Mouse (Mus musculus): ENCODE data around the gene Mctp2. TPM values are rescaled to one million over a fixed set of nuclear protein-coding genes. Genes with fewer than 3 reads are reported as not detected.
"Not testable (repeated sequence)": the region's sequence is repeated elsewhere in the genome, so short reads cannot be mapped to it uniquely, and the experiment has no call there.

Gene Mctp2
- polyA plus RNA-seq, 1 experiment: 3.7 TPM

DNA sequence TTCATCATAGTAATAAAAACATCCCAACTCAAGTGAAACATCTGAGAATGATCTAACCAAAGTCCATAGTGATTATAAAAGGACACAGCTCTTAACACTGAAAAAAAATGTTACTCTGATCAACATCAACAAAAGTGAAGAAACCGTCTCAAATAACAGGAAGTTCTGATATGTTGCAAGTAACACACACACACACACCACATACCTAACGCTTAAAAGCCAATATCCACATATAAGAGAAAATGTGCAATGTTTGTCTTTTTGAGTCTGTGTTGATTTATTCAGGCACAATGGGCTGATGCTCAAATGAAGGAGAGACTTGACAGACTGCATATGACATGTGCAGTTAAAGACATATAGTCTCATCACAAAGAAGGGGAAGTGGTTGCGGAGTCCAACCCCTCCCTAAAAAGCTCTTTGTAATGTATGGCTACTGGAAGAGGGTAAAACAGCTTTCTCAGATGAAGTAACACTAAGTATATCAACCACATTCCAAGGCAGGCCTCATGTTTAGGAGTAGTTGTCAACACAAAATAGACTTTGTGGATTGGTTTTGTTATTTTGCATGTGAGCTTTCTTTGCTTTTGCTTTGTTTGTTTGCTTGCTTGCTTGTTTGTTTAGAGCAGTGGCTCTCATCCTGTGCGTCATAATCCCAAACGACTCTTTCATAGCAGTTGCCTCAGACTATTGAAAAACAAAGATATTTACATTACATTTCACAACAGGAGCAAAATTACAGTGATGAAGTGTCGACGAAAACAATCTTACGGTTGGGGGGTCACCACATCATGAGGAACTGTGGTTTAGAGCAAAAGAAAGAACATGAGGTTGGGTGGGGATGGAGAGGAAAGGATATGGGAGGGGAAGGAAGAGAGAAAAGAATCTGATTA is 45.4 kb downstream of the Mctp2 start:
- Histone ChIP-seq H3K4me3 (ENCODE audit: control insufficient read depth, insufficient read depth, low read length) (no peak overlapping the region), H3K27ac (ENCODE audit: control insufficient read depth, insufficient read depth, low read length) (no peak overlapping the region), H3K4me1 (replicated peaks; ENCODE audit: control insufficient read depth, insufficient read depth, low read length) (no peaks in the 10 kb centered on the region), H3K27me3 (ENCODE audit: control insufficient read depth, insufficient read depth, low read length) (no peaks in the 10 kb centered on the region), H3K36me3 (ENCODE audit: control insufficient read depth, insufficient read depth, low read length) (no peaks in the 10 kb centered on the region)
- no peak for DNase-seq
- WGBS: 34% methylated on average over 8 of the region's 8 CpGs
- TF ChIP-seq POLR2A (IDR thresholded peaks at IDR 0.05; ENCODE audit: control insufficient read depth, extremely low read depth, insufficient read depth, low read length, poor library complexity) (no peak), CTCF (IDR thresholded peaks at IDR 0.05; ENCODE audit: borderline replicate concordance, control insufficient read depth, extremely low read depth, insufficient read depth, low read length, poor library complexity) (no peak)

DNA sequence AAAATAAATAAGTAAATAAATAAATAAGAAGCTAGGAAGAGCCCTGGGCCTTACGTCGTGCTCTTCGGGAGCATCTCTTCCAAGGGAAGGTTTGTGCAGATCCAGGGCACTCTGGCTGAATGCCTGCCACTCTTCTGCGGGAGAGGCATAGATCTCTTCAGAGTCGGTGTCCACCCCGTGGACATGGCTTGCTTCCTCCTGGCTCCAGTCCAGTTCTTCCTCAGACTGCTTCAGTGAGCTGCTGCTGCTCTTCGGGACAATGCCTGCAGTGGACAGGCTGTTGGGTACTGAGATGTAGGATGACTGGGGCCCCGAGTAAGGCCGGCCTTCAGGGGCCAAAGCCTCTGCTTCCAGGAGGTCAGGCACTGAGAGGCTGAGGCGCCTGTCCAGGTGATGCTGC is 47.4 kb downstream of the Mctp2 start:
- no peak for TF ChIP-seq POLR2A (IDR thresholded peaks at IDR 0.05; ENCODE audit: control insufficient read depth, extremely low read depth, insufficient read depth, low read length, poor library complexity)
- no peak for TF ChIP-seq CTCF (IDR thresholded peaks at IDR 0.05; ENCODE audit: borderline replicate concordance, control insufficient read depth, extremely low read depth, insufficient read depth, low read length, poor library complexity)
- WGBS: 94% methylated on average over 10 of the region's 10 CpGs
- Histone ChIP-seq H3K27me3 (ENCODE audit: control insufficient read depth, insufficient read depth, low read length) (no peaks in the 10 kb centered on the region), H3K27ac (ENCODE audit: control insufficient read depth, insufficient read depth, low read length) (no peak overlapping the region), H3K4me3 (ENCODE audit: control insufficient read depth, insufficient read depth, low read length) (no peak overlapping the region), H3K36me3 (ENCODE audit: control insufficient read depth, insufficient read depth, low read length) (no peaks in the 10 kb centered on the region), H3K4me1 (replicated peaks; ENCODE audit: control insufficient read depth, insufficient read depth, low read length) (no peaks in the 10 kb centered on the region)
- DNase-seq: no peak

DNA sequence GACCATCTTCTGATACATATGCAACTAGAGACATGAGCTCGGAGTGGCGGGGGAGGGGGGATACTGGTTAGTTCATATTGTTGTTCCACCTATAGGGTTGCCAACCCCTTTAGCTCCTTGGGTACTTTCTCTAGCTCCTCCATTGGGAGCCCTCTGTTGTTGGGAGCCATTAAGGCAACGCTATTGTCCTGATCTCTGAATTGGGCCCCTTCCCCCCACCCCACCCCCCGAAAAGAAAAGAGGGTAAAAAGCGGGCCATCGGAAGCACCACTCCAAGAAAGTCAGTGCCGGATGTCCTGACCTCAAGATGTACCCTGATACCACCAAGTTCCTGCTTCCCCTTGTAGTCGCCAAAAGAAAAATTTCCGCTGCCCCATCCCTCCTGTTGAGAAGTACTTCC is 56.1 kb downstream of the Mctp2 start:
- not testable (repeated sequence) for H3K27me3 ChIP-seq (ENCODE audit: control insufficient read depth, insufficient read depth, low read length); DNase-seq; H3K27ac ChIP-seq (ENCODE audit: control insufficient read depth, insufficient read depth, low read length); H3K4me1 ChIP-seq (replicated peaks; ENCODE audit: control insufficient read depth, insufficient read depth, low read length); H3K36me3 ChIP-seq (ENCODE audit: control insufficient read depth, insufficient read depth, low read length); H3K4me3 ChIP-seq (ENCODE audit: control insufficient read depth, insufficient read depth, low read length)
- WGBS: 95% methylated on average over 9 of the region's 9 CpGs

DNA sequence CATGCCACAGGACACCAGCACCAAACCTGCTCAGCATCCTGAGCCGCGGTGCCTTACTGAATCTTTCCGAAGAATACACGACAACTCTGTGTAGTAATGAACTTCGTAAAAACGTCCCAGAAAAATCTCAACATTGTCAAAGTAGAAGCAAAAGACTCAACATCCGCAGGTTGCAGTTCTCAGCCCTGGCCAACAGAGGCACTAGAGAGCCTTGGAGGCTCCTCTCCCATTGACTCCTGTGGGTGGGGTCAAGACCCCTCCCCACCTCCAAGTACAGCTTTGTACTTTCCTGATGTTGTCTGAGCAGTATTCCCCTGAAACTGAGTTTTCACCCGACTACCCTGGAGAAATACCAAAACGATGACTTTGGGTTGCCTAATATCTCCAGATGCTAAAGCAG is 65.1 kb downstream of the Mctp2 start:
- 98% methylated on average over 9 of the region's 9 CpGs for WGBS
- H3K4me1 ChIP-seq (replicated peaks; ENCODE audit: control insufficient read depth, insufficient read depth, low read length): no peaks in the 10 kb centered on the region
- H3K27ac ChIP-seq (ENCODE audit: control insufficient read depth, insufficient read depth, low read length): no peak overlapping the region
- no peak overlapping the region for H3K4me3 ChIP-seq (ENCODE audit: control insufficient read depth, insufficient read depth, low read length)
- no peaks in the 10 kb centered on the region for H3K27me3 ChIP-seq (ENCODE audit: control insufficient read depth, insufficient read depth, low read length)
- peak; percentile 16 for DNase-seq
- H3K36me3 ChIP-seq (ENCODE audit: control insufficient read depth, insufficient read depth, low read length): no peaks in the 10 kb centered on the region
- TF ChIP-seq POLR2A (IDR thresholded peaks at IDR 0.05; ENCODE audit: control insufficient read depth, extremely low read depth, insufficient read depth, low read length, poor library complexity) (no peak), CTCF (IDR thresholded peaks at IDR 0.05; ENCODE audit: borderline replicate concordance, control insufficient read depth, extremely low read depth, insufficient read depth, low read length, poor library complexity) (peak; percentile 44; the same call in 1 of the 2 replicates)

DNA sequence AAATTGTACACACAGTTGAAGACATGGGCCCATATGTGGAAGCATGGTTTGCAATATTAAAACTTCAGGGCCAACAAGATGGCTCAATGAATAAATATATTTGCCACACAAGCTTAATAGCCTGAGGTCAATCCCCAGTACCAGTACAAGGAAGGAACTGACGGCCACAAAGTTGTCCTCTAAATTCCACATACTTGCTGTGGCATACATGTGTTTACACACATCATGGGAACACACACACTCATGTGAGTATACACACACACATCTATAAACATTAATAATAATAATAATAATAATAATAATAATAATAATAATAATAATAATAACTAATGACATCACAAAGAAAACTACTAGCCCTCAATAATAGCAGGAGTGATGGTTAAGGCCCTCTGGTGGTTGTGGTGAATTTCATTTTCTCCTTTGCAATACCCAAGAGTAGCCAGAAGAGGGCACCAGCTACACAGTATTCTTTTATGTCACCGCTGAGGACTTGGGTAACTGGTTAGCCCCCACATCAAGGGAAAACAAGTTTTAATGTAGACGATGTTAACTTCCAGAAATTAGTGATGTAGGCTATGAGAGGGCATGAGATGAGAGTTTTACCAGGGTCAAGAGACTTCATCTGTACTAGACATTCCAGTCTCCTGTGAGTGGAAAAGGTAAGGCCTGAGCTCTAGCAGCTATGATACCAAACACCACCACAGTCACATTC is 66.5 kb downstream of the Mctp2 start:
- H3K4me3 ChIP-seq (ENCODE audit: control insufficient read depth, insufficient read depth, low read length): no peak overlapping the region
- no peak overlapping the region for H3K27ac ChIP-seq (ENCODE audit: control insufficient read depth, insufficient read depth, low read length)
- 30% methylated on average over 3 of the region's 3 CpGs for WGBS
- peak; percentile 59 for DNase-seq
- no peaks in the 10 kb centered on the region for H3K27me3 ChIP-seq (ENCODE audit: control insufficient read depth, insufficient read depth, low read length)
- H3K4me1 ChIP-seq (replicated peaks; ENCODE audit: control insufficient read depth, insufficient read depth, low read length): no peaks in the 10 kb centered on the region
- no peaks in the 10 kb centered on the region for H3K36me3 ChIP-seq (ENCODE audit: control insufficient read depth, insufficient read depth, low read length)
- TF ChIP-seq CTCF (IDR thresholded peaks at IDR 0.05; ENCODE audit: borderline replicate concordance, control insufficient read depth, extremely low read depth, insufficient read depth, low read length, poor library complexity) (no peak), POLR2A (IDR thresholded peaks at IDR 0.05; ENCODE audit: control insufficient read depth, extremely low read depth, insufficient read depth, low read length, poor library complexity) (no peak)

DNA sequence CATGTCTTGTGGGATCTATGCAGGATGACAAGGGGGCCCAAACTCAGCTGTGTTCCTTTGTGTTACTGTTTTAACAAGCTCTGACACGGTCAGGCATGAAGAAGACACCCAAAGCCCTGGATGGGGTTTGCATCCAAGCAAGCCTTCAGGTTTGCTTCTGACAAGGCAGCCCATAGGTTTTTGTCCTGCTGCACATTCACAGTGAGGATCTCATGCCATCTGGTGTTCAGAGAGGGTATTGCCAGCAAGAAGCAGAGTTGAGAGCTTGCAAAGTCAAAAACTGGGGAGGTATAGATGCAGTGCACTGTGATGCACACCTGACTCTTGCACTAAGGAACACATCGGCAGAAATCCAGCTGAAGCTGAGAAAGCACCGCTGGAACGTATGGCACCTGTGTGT is 67.8 kb downstream of the Mctp2 start:
- no peak overlapping the region for H3K27ac ChIP-seq (ENCODE audit: control insufficient read depth, insufficient read depth, low read length)
- DNase-seq: peak; percentile 74
- TF ChIP-seq CTCF (IDR thresholded peaks at IDR 0.05; ENCODE audit: borderline replicate concordance, control insufficient read depth, extremely low read depth, insufficient read depth, low read length, poor library complexity) (no peak), POLR2A (IDR thresholded peaks at IDR 0.05; ENCODE audit: control insufficient read depth, extremely low read depth, insufficient read depth, low read length, poor library complexity) (no peak)
- WGBS: 71% methylated on average over 4 of the region's 4 CpGs
- no peaks in the 10 kb centered on the region for H3K4me1 ChIP-seq (replicated peaks; ENCODE audit: control insufficient read depth, insufficient read depth, low read length)
- H3K27me3 ChIP-seq (ENCODE audit: control insufficient read depth, insufficient read depth, low read length): no peaks in the 10 kb centered on the region
- no peaks in the 10 kb centered on the region for H3K36me3 ChIP-seq (ENCODE audit: control insufficient read depth, insufficient read depth, low read length)
- no peak overlapping the region for H3K4me3 ChIP-seq (ENCODE audit: control insufficient read depth, insufficient read depth, low read length)
